Mouse (Mus musculus): Measurements from ENCODE around the gene Lcmt1. TPM values are rescaled to one million over a fixed set of nuclear protein-coding genes. Genes with fewer than 3 reads are reported as not detected.

Lcmt1 gene
- polyA plus RNA-seq, 1 experiment from 2014 or later, result 62.0 TPM

GRCm38 (mm10) chr7:123363971-123364370 is 5.6 kb upstream of the Lcmt1 start:
- 94% methylated on average over 8 of the region's 8 CpGs for WGBS
- no peaks in the 10 kb centered on the region for H3K9me3 ChIP-seq

GRCm38 (mm10) chr7:123365876-123366741 is 3.5 kb upstream of the Lcmt1 start:
- H3K36me3 ChIP-seq (replicated peaks), result no peaks in the 10 kb centered on the region
- H3K27me3 ChIP-seq, result no peaks in the 10 kb centered on the region
- H3K4me2 ChIP-seq, result no peak overlapping the region
- H3K4me3 ChIP-seq (replicated peaks), result no peak overlapping the region
- no peak overlapping the region for H3K27ac ChIP-seq
- 0 out of 2 replicates have a peak overlapping the region, but pooled peaks have one; percentile 13 for H3K9ac ChIP-seq
- WGBS, result 80% methylated on average over 7 of the region's 7 CpGs
- H3K4me1 ChIP-seq, result peaks cover 38% of the 10 kb centered on the region
- no peak for ATAC-seq (ENCODE audit: low FRiP score)
- no peaks in the 10 kb centered on the region for H3K9me3 ChIP-seq

More at GRCm38 (mm10) chr7:123363971-123364370, 5.6 kb upstream of the Lcmt1 start:
- Histone ChIP-seq H3K9ac (no peak overlapping the region), H3K4me2 (no peak overlapping the region), H3K36me3 (replicated peaks) (no peaks in the 10 kb centered on the region), H3K4me3 (replicated peaks) (no peak overlapping the region), H3K27me3 (no peaks in the 10 kb centered on the region), H3K27ac (no peak overlapping the region), H3K4me1 (peaks cover 34% of the 10 kb centered on the region)
- ATAC-seq (ENCODE audit: low FRiP score), result no peak

GRCm38 (mm10) chr7:123366806-123367205 is 2.8 kb upstream of the Lcmt1 start:
- no peak for ATAC-seq (ENCODE audit: low FRiP score)
- WGBS, result 74% methylated on average over 8 of the region's 8 CpGs
- H3K4me2 ChIP-seq, result no peak overlapping the region
- H3K9me3 ChIP-seq, result no peaks in the 10 kb centered on the region
- no peak overlapping the region for H3K4me3 ChIP-seq (replicated peaks)
- H3K36me3 ChIP-seq (replicated peaks), result no peaks in the 10 kb centered on the region
- no peaks in the 10 kb centered on the region for H3K27me3 ChIP-seq
- H3K4me1 ChIP-seq, result peaks cover 38% of the 10 kb centered on the region
- H3K27ac ChIP-seq, result no peak overlapping the region
- H3K9ac ChIP-seq, result no peak overlapping the region

DNA sequence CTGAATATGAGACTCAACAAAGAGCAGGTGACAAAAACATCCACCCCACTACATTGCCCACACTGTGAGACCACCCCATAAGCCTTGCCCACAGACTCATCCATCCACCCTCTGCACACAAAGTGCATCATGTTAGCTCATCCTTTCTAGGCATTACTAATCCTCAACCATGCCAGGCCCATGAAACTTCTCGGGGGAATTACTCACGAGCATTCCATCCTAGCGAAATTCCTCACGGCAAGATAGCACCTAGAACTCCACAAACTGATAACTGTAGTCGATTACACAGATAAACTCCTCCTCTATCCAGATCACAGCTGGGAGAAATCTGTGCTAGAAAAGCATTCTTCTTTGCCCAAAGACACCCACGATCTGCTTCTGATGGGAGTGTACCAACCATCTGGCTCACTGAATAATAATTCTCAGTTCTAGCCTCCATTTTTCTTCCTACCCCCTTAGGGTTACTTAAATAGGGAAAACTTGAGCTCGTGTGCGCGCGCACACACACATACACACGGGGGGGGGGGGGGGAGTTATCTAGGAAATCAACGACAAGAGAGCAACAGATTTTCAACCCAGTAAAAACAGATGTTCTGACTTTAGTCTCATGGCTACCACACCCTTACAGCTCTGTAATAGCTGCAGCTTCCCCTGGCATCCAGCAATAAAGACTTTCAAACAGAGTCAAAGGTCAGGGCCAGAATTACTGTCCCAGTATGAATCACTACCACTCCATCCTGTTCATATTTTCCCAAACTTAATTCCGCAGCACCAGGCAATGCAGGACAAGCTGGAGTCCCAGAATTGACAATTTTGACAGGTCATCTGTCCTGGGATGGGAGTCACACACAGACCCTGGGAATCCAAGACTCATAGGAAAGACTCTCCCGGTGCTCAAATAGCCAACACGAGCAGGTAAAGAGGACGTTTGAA is 2.1 kb upstream of the Lcmt1 start:
- H3K9ac ChIP-seq, result peak overlapping the region; percentile 38; the same call in 1 of the 2 replicates

DNA sequence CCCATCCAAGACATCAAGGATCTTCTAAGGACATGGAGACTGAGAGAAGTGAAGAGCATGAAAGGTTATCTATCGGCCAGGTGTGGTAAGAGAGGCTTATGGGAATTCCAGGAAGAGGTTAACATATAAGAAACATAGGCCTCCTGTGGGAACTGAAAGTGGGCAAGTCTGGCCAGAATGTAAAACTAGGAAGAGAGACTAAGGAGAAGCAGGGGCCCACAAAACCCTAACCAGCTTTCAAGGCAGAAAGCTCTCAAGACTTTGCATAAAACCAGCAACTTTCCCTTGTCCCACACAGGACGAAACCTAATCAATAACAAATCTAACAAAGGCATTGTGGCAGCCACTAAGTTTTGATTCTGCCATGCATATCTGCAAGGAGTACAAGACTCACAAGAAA is 1.4 kb upstream of the Lcmt1 start:
- Histone ChIP-seq H3K4me3 (replicated peaks) (peak overlapping the region; percentile 74), H3K27me3 (no peaks in the 10 kb centered on the region), H3K36me3 (replicated peaks) (no peaks in the 10 kb centered on the region), H3K27ac (no peak overlapping the region), H3K9me3 (no peaks in the 10 kb centered on the region), H3K4me1 (peaks cover 38% of the 10 kb centered on the region), H3K4me2 (peak overlapping the region; percentile 84), H3K9ac (peak overlapping the region; percentile 38)
- WGBS, result 70% methylated on average over 2 of the region's 2 CpGs
- ATAC-seq (ENCODE audit: low FRiP score), result no peak

More for the DNA sequence above, 2.1 kb upstream of the Lcmt1 start:
- H3K27ac ChIP-seq, result no peak overlapping the region
- peaks cover 38% of the 10 kb centered on the region for H3K4me1 ChIP-seq
- peak overlapping the region; percentile 84 for H3K4me2 ChIP-seq
- no peak for ATAC-seq (ENCODE audit: low FRiP score)
- H3K9me3 ChIP-seq, result no peaks in the 10 kb centered on the region
- no peaks in the 10 kb centered on the region for H3K27me3 ChIP-seq
- no peak overlapping the region for H3K4me3 ChIP-seq (replicated peaks)
- H3K36me3 ChIP-seq (replicated peaks), result no peaks in the 10 kb centered on the region
- 90% methylated on average over 16 of the region's 16 CpGs for WGBS

DNA sequence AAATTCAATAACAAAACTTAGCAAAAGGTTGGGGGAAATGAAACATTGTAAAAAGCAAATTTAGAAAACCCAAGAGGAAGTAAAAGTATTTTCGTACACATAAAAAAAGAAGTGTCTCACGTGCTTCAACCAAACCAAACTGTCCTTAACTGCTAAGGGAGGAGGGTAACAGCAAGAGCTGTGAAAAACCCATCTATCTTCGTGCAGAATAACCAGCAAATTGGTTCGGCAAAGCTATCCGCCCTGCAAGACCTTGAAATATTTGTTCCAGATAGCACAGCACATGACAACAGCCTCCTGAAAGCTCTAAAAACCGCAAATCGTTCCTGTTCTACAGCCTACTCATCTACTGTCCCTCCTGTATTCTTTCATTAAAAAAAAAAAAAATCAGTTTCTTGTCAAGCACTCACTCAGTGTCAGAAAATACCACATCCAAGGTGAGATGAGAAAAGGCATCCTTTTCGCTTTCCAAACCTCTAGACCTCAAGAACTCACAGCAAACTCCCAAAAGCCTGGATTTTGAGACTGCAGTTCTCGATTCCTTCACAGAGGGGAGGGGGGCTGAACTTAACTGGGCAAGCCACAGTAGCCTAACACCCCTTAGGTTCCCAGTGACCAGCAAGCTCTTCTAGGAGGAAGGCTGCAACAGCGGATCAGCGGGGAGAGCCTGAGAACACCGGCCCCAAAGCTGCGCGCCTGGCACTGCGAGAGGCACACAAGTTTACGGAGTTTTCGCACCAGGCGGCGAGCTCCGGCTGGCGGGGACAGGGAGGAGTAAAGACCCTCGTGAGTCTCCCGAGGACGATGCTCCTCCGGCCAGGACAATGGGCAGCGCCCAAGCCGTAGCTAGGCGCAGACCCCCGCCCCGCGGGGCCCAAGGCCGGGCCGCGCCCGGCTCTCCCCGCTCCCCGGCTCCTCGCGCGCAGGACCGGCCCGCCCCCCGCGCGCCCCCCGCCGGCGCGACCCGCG is 522 bp upstream of the Lcmt1 start:
- Histone ChIP-seq H3K4me2 (peak overlapping the region; percentile 84), H3K9me3 (no peaks in the 10 kb centered on the region), H3K9ac (peak overlapping the region; percentile 83), H3K27ac (peak overlapping the region; percentile 93), H3K4me3 (replicated peaks) (peak overlapping the region; percentile 74), H3K4me1 (peaks cover 38% of the 10 kb centered on the region), H3K27me3 (no peaks in the 10 kb centered on the region), H3K36me3 (replicated peaks) (no peaks in the 10 kb centered on the region)
- WGBS, result 4% methylated on average over 36 of the region's 51 CpGs
- peak; percentile 82 for ATAC-seq (ENCODE audit: low FRiP score)

DNA sequence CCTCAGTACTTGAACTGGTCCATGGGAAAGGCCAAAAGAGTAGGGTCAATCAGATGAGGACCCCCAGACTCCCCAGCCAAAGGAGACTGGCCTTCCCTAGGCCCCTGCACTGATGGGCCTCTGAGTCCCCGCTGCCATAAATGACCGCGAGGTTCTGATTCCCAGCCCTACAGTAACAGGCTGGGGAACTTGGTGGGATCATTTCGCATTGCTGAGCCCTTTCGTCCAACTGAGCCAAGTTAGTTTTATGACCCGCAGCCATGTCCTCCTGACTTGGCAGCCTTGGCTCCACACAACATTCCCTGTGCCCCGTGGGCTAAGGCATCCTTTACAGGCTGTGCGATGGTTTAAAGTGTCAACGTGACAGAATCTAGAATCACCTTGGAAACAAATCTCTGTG is 1.1 kb downstream of the Lcmt1 start:
- H3K27me3 ChIP-seq, result no peaks in the 10 kb centered on the region
- H3K4me1 ChIP-seq, result peaks cover 38% of the 10 kb centered on the region
- H3K4me3 ChIP-seq (replicated peaks), result peak overlapping the region; percentile 74
- H3K4me2 ChIP-seq, result peak overlapping the region; percentile 84
- peak overlapping the region; percentile 83 for H3K9ac ChIP-seq
- H3K36me3 ChIP-seq (replicated peaks), result no peaks in the 10 kb centered on the region
- H3K27ac ChIP-seq, result no peak overlapping the region
- 53% methylated on average over 9 of the region's 9 CpGs for WGBS
- ATAC-seq (ENCODE audit: low FRiP score), result no peak
- no peaks in the 10 kb centered on the region for H3K9me3 ChIP-seq

- no peaks in the 10 kb centered on the region for H3K36me3 ChIP-seq (replicated peaks)
- 68% methylated on average over 3 of the region's 3 CpGs for WGBS
- no peaks in the 10 kb centered on the region for H3K27me3 ChIP-seq
- H3K4me3 ChIP-seq (replicated peaks), result no peak overlapping the region
- no peaks in the 10 kb centered on the region for H3K9me3 ChIP-seq
- H3K4me2 ChIP-seq, result no peak overlapping the region
- no peak overlapping the region for H3K9ac ChIP-seq
- no peak overlapping the region for H3K27ac ChIP-seq
- no peak for ATAC-seq (ENCODE audit: low FRiP score)
- peaks cover 34% of the 10 kb centered on the region for H3K4me1 ChIP-seq
These were observed 1.9 kb downstream of the Lcmt1 start for GRCm38 (mm10) chr7:123371501-123371900.

DNA sequence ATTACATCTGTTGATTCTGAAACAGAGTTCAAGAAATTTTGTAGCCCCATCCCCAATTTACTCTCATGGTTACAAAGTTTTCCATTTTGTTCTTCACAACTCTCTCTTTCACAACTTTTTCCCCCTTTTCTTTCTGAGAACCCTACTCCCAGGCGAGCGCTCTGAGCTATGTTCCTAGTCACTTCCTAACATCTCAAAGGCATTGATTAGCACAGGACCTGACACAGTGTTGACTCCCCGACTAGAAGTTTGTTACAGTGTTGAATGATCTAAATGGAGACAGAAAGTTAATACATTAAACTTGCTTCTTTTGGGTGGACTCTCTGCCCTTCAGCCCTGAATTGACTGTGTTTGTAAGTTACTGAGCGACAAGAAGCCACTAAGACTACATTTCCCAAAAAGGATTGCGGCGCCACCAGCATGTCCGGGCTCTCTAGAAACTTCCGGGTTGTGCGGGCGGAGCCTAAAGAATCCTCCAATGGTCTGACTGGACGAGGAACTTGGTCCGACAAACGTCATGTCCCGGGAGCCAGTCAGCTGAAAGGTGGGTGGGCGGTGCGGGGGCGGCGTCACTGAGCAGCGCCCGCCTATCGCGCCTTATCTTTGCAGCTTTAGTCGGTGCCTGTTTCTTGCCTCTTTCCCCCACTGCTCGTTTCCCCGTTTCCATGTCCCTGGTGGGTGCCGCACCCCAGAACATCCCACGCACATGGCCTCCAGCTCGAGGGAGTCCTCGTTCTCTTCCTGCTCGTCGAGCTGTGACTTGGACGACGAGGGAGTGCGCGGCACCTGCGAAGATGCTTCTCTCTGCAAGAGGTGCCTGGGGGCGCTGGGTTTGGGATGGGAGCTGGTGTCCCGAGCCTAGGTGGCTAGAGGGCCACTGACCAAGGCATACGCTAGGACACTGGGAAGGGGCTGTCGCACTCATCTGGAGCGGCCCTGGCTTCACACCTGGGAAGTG is 8.1 kb downstream of the Lcmt1 start:
- peak overlapping the region; percentile 88 for H3K4me2 ChIP-seq

GRCm38 (mm10) chr7:123385693-123386407 is 16.3 kb downstream of the Lcmt1 start:
- 87% methylated on average over 11 of the region's 11 CpGs for WGBS
- Histone ChIP-seq H3K27ac (no peak overlapping the region), H3K36me3 (replicated peaks) (peaks cover 30% of the 10 kb centered on the region)

More for the DNA sequence above, 8.1 kb downstream of the Lcmt1 start:
- peak overlapping the region; percentile 83 for H3K4me3 ChIP-seq (replicated peaks)
- no peaks in the 10 kb centered on the region for H3K9me3 ChIP-seq
- H3K27ac ChIP-seq, result peak overlapping the region; percentile 71; the same call in 1 of the 2 replicates
- no peaks in the 10 kb centered on the region for H3K36me3 ChIP-seq (replicated peaks)
- no peaks in the 10 kb centered on the region for H3K27me3 ChIP-seq
- peak overlapping the region; percentile 85 for H3K9ac ChIP-seq
- ATAC-seq (ENCODE audit: low FRiP score), result peak; percentile 100
- peaks cover 18% of the 10 kb centered on the region for H3K4me1 ChIP-seq
- WGBS, result 3% methylated on average over 41 of the region's 41 CpGs

More at GRCm38 (mm10) chr7:123385693-123386407, 16.3 kb downstream of the Lcmt1 start:
- Histone ChIP-seq H3K4me1 (no peaks in the 10 kb centered on the region), H3K9me3 (no peaks in the 10 kb centered on the region), H3K9ac (no peak overlapping the region), H3K4me2 (no peak overlapping the region), H3K4me3 (replicated peaks) (no peak overlapping the region), H3K27me3 (no peaks in the 10 kb centered on the region)
- no peak for ATAC-seq (ENCODE audit: low FRiP score)

Data from forebrain, embryonic 12.5 days (tissue).